Mouse (Mus musculus): ENCODE measurements around the gene Cadm1. TPM values are rescaled to one million over a fixed set of nuclear protein-coding genes. Genes with fewer than 3 reads are reported as not detected.

The Cadm1 gene
- polyA plus RNA-seq (2012; rRNA removed): 128 and 130 TPM in 2 replicates

DNA sequence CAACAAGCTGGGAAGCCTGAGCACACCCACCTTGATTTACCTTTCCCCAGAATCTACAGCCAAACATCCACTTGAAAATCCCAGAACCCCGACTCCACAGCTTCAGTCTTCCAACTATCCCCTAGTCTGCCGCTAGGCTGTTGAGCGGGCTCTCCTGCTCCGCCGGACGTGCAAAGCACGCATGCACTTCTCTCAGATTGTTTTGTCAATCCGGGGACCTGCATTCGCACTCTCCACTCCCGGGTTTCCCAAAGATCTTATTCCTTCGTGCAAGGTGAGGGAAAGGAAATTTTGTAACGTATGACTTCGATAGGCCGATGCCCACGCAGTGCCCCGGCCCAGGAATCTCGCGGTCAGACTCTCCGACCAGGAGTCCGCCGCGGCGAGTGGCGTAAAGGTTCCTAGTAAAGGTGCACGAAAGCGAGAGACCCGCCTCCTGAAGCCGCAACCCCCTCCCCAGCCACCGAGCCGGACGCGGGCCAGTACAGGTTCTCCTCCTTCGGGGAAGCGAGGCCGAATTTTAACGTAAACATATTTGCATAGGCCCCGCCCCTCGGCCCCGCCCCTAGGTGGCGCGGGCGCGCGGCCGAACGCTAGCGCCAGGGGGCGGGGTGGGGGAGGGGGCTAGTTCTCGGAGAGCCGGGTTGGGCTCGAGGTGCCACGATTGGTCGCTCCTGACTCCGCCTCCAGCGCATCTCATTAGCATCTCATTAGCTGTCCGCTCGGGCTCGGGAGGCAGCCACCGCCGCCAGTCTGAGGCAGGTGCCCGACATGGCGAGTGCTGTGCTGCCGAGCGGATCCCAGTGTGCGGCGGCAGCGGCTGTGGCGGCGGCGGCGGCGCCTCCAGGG, at the start of gene Cadm1:
Cadm1 (plus strand) TSS at position 572 of the 849 bp plus-strand sequence.

